Comparison of ENCODE assay signal across 25 mouse cellular contexts in the genomic region with DNA sequence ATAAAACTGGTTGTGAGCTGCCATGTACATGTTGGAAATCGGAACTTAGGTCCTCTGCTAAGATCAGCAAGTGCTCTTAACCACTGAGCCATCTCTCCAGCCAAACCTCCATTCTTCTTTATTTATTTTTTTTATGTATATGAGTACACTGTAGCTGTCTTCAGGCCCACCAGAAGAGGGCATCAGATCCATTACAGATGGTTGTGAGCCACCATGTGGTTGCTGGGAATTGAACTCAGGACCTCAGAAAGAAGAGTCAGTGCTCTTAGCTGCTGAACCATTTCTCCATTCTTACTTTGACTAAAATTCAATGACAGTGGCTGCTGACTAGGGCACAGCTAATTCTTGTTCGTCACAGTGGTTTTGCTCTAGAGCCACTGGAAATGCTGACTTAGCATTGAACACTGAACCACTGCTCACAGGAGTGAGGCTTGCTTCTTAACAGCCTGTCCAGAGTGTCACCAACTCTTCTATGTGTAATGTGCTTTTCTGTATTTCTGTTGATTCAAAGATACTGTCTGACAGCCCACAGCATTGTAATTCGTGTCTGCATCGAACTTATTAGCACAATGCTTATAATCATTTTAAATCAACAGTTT. TPM values are rescaled to one million over a fixed set of nuclear protein-coding genes. Genes with fewer than 3 reads are reported as not detected.
DNase-seq lines count a peak whose midpoint lies in the region; ATAC-seq and TF ChIP-seq lines count a peak whose summit lies in the region.
"Had no signal": no experiment of that assay in that cellular context is flagged by ENCODE, and none has a peak within 500 bp of the region (broad histone marks: within the 10 kb centered on the region; RNA-seq: fewer than 3 reads in every experiment).

No protein-coding gene starts in this region.

- H3K27ac ChIP-seq in forebrain, postnatal 0 days (ENCODE audit: low read depth, low read length) = no peak overlapping the region
- no peak overlapping the region for H3K27ac ChIP-seq in forebrain, embryonic 16.5 days (ENCODE audit: low read length)
- H3K27ac ChIP-seq in layer of hippocampus, adult 2 months = no peak overlapping the region
- H3K27ac ChIP-seq in midbrain, postnatal 0 days (ENCODE audit: low read depth, low read length) = no peak overlapping the region
- H3K27ac ChIP-seq in midbrain, embryonic 10.5 days (replicated peaks) = no peak overlapping the region
- H3K27ac ChIP-seq in stomach, postnatal 0 days (replicated peaks) = no peak overlapping the region
- H3K27ac ChIP-seq: embryonic facial prominence, embryonic 12.5 days; limb, embryonic 13.5 days; midbrain, embryonic 13.5 days had no signal

- peaks cover 89% of the 10 kb centered on the region for H3K36me3 ChIP-seq in forebrain, postnatal 0 days (ENCODE audit: insufficient read depth)
- peaks cover 59% of the 10 kb centered on the region for H3K36me3 ChIP-seq in forebrain, embryonic 16.5 days (ENCODE audit: control insufficient read depth, insufficient read depth)
- H3K36me3 ChIP-seq in midbrain, postnatal 0 days (ENCODE audit: insufficient read depth, low read length) = peaks cover 73% of the 10 kb centered on the region
- H3K36me3 ChIP-seq in midbrain, embryonic 10.5 days = peaks cover 100% of the 10 kb centered on the region
- peaks cover 59% of the 10 kb centered on the region for H3K36me3 ChIP-seq in stomach, postnatal 0 days (ENCODE audit: control insufficient read depth, insufficient read depth, low read length)

- no peak overlapping the region for H3K9ac ChIP-seq in forebrain, postnatal 0 days
- H3K9ac ChIP-seq in forebrain, embryonic 16.5 days (replicated peaks; ENCODE audit: low read depth, low read length) = no peak overlapping the region
- H3K9ac ChIP-seq in midbrain, postnatal 0 days (replicated peaks; ENCODE audit: low read length, poor library complexity, severe bottlenecking) = no peak overlapping the region
- no peak overlapping the region for H3K9ac ChIP-seq in stomach, postnatal 0 days (ENCODE audit: low read length)
- H3K9ac ChIP-seq: embryonic facial prominence, embryonic 12.5 days; heart, embryonic 12.5 days; limb, embryonic 13.5 days; midbrain, embryonic 13.5 days had no signal

- H3K27me3 ChIP-seq in forebrain, postnatal 0 days (ENCODE audit: insufficient read depth, low read length) = no peaks in the 10 kb centered on the region
- no peaks in the 10 kb centered on the region for H3K27me3 ChIP-seq in forebrain, embryonic 16.5 days (replicated peaks; ENCODE audit: control insufficient read depth, insufficient read depth, low read length)
- no peaks in the 10 kb centered on the region for H3K27me3 ChIP-seq in midbrain, postnatal 0 days (ENCODE audit: insufficient read depth, low read length)
- no peaks in the 10 kb centered on the region for H3K27me3 ChIP-seq in midbrain, embryonic 10.5 days (ENCODE audit: low read depth, poor library complexity, severe bottlenecking)
- no peaks in the 10 kb centered on the region for H3K27me3 ChIP-seq in stomach, postnatal 0 days (ENCODE audit: control insufficient read depth, insufficient read depth, low read length)
- H3K27me3 ChIP-seq: embryonic facial prominence, embryonic 12.5 days; heart, embryonic 12.5 days; limb, embryonic 13.5 days; midbrain, embryonic 13.5 days had no signal

- no peak for DNase-seq in forebrain, postnatal 0 days
- DNase-seq in layer of hippocampus, adult 2 months (ENCODE audit: low spot score in 2 of 2) = no peak
- DNase-seq in layer of hippocampus, adult 11-12 months (ENCODE audit: low spot score) = no peak
- DNase-seq in midbrain, postnatal 0 days (ENCODE audit: low spot score) = no peak
- no peak for DNase-seq in midbrain, embryonic 10.5 days (ENCODE audit: low spot score)
- DNase-seq in stomach, postnatal 0 days (ENCODE audit: low spot score) = no peak
- DNase-seq in spleen, adult 18-20 months = no peak
- DNase-seq: adrenal gland, postnatal 36 days; cerebellum, postnatal 10 days; heart, postnatal 10 days; kidney, adult 2 months; kidney, postnatal 14 days; layer of hippocampus, postnatal 36 days; lung, adult 18-20 months; thymus, postnatal 36 days had no signal

- ATAC-seq in forebrain, postnatal 0 days = no peak
- ATAC-seq in forebrain, embryonic 16.5 days = no peak
- no peak for ATAC-seq in midbrain, postnatal 0 days (ENCODE audit: low FRiP score)
- ATAC-seq in stomach, postnatal 0 days (ENCODE audit: low FRiP score, low TSS enrichment) = no peak
- ATAC-seq: midbrain, embryonic 13.5 days had no signal

- TF ChIP-seq CTCF in forebrain, postnatal 0 days (IDR thresholded peaks at IDR 0.05; ENCODE audit: low read depth) = peak; percentile 39
- TF ChIP-seq CTCF in layer of hippocampus, adult 2 months (conservative IDR thresholded peaks at IDR 0.05) = peak; percentile 53
- TF ChIP-seq CTCF in midbrain, postnatal 0 days (IDR thresholded peaks at IDR 0.05) = peak; percentile 29
- peak; percentile 50 for TF ChIP-seq CTCF in stomach, postnatal 0 days (IDR thresholded peaks at IDR 0.05; ENCODE audit: low read depth)

- no peak overlapping the region for H3K4me2 ChIP-seq in forebrain, postnatal 0 days (ENCODE audit: low read depth)
- H3K4me2 ChIP-seq in forebrain, embryonic 16.5 days (ENCODE audit: low read length) = no peak overlapping the region
- no peak overlapping the region for H3K4me2 ChIP-seq in midbrain, postnatal 0 days (ENCODE audit: low read depth, low read length, poor library complexity, severe bottlenecking)
- no peak overlapping the region for H3K4me2 ChIP-seq in stomach, postnatal 0 days (replicated peaks; ENCODE audit: low read depth)
- H3K4me2 ChIP-seq: embryonic facial prominence, embryonic 12.5 days; heart, embryonic 12.5 days; limb, embryonic 13.5 days; midbrain, embryonic 13.5 days had no signal

- 91% methylated on average over 4 of the region's 4 CpGs for WGBS in forebrain, postnatal 0 days
- 91% methylated on average over 4 of the region's 4 CpGs for WGBS in forebrain, embryonic 16.5 days
- WGBS in midbrain, postnatal 0 days = 96% methylated on average over 4 of the region's 4 CpGs
- 90% methylated on average over 4 of the region's 4 CpGs for WGBS in midbrain, embryonic 10.5 days
- WGBS in stomach, postnatal 0 days = 93% methylated on average over 4 of the region's 4 CpGs

- H3K4me3 ChIP-seq in forebrain, postnatal 0 days (ENCODE audit: low read depth, low read length) = no peak overlapping the region
- no peak overlapping the region for H3K4me3 ChIP-seq in forebrain, embryonic 16.5 days (replicated peaks; ENCODE audit: low read length)
- H3K4me3 ChIP-seq in layer of hippocampus, adult 2 months = no peak overlapping the region
- H3K4me3 ChIP-seq in midbrain, postnatal 0 days (ENCODE audit: low read depth, low read length) = no peak overlapping the region
- H3K4me3 ChIP-seq in midbrain, embryonic 10.5 days = no peak overlapping the region
- no peak overlapping the region for H3K4me3 ChIP-seq in stomach, postnatal 0 days (ENCODE audit: low read depth, low read length)
- H3K4me3 ChIP-seq: embryonic facial prominence, embryonic 12.5 days; heart, embryonic 12.5 days; limb, embryonic 13.5 days; midbrain, embryonic 13.5 days had no signal

- no peaks in the 10 kb centered on the region for H3K9me3 ChIP-seq in forebrain, postnatal 0 days (ENCODE audit: low read length)
- H3K9me3 ChIP-seq in forebrain, embryonic 16.5 days (ENCODE audit: control insufficient read depth, low read length) = no peaks in the 10 kb centered on the region
- H3K9me3 ChIP-seq in midbrain, postnatal 0 days (ENCODE audit: low read length) = no peaks in the 10 kb centered on the region
- no peaks in the 10 kb centered on the region for H3K9me3 ChIP-seq in midbrain, embryonic 10.5 days (replicated peaks)
- no peaks in the 10 kb centered on the region for H3K9me3 ChIP-seq in stomach, postnatal 0 days (ENCODE audit: control insufficient read depth, low read length)
- H3K9me3 ChIP-seq: embryonic facial prominence, embryonic 12.5 days; heart, embryonic 12.5 days; limb, embryonic 13.5 days; midbrain, embryonic 13.5 days had no signal

- TF ChIP-seq EP300 in stomach, postnatal 0 days (optimal IDR thresholded peaks at IDR 0.05) = no peak

- no peaks in the 10 kb centered on the region for H3K4me1 ChIP-seq in forebrain, postnatal 0 days (ENCODE audit: insufficient read depth)
- H3K4me1 ChIP-seq in forebrain, embryonic 16.5 days (replicated peaks; ENCODE audit: control insufficient read depth, insufficient read depth, low read length) = no peaks in the 10 kb centered on the region
- no peaks in the 10 kb centered on the region for H3K4me1 ChIP-seq in midbrain, postnatal 0 days (ENCODE audit: insufficient read depth, low read length)
- no peaks in the 10 kb centered on the region for H3K4me1 ChIP-seq in midbrain, embryonic 10.5 days
- no peaks in the 10 kb centered on the region for H3K4me1 ChIP-seq in stomach, postnatal 0 days (replicated peaks; ENCODE audit: control insufficient read depth, insufficient read depth)
- H3K4me1 ChIP-seq: embryonic facial prominence, embryonic 12.5 days; limb, embryonic 13.5 days; midbrain, embryonic 13.5 days had no signal

RNA-seq across cellular contexts. Expression of a gene that starts 17.8 kb away (rescaled TPM):
- not detected in 2 replicates for total RNA-seq in forebrain, postnatal 0 days (2014; rRNA removed)
- polyA plus RNA-seq in forebrain, postnatal 0 days (2015; fragmentation: Nextera tagmentation; extraction: Ambion mirVana) = not detected in 2 replicates
- polyA plus RNA-seq in forebrain, embryonic 16.5 days (2015; fragmentation: Nextera tagmentation; extraction: Ambion mirVana) = 0.20 and 0.23 TPM in 2 replicates
- total RNA-seq in layer of hippocampus, adult 2 months (2021) = not detected
- total RNA-seq in midbrain, postnatal 0 days (2014; rRNA removed) = not detected in 2 replicates
- not detected in 2 replicates for polyA plus RNA-seq in midbrain, postnatal 0 days (2015; fragmentation: Nextera tagmentation; extraction: Ambion mirVana)
- polyA plus RNA-seq in midbrain, embryonic 10.5 days (2016; fragmentation: Nextera tagmentation; extraction: Ambion mirVana) = not detected in 2 replicates
- 0.25 and 0.29 TPM in 2 replicates for polyA plus RNA-seq in stomach, postnatal 0 days (2015; fragmentation: Nextera tagmentation; extraction: Ambion mirVana)
- total RNA-seq: adrenal gland, adult 18-20 months; adrenal gland, postnatal 36 days; gastrocnemius, adult 8-10 months; granulocyte monocyte progenitor cell, adult 5-6 weeks; heart, postnatal 10 days; layer of hippocampus, adult 8-10 months; layer of hippocampus, postnatal 36 days; left cerebral cortex, postnatal 25 days had no signal
- polyA plus RNA-seq: heart, embryonic 12.5 days; midbrain, embryonic 13.5 days had no signal

RNA-seq across cellular contexts. Expression of a gene that starts 30.9 kb away (rescaled TPM):
- 69.0 and 78.2 TPM in 2 replicates for total RNA-seq in forebrain, postnatal 0 days (2014; rRNA removed)
- 62.5 and 72.8 TPM in 2 replicates for polyA plus RNA-seq in forebrain, postnatal 0 days (2015; fragmentation: Nextera tagmentation; extraction: Ambion mirVana)
- 73.6 and 87.9 TPM in 2 replicates for polyA plus RNA-seq in forebrain, embryonic 16.5 days (2015; fragmentation: Nextera tagmentation; extraction: Ambion mirVana)
- total RNA-seq in layer of hippocampus, adult 2 months (2021) = 10 to 100 TPM; 83.3 to 85.7 TPM
- 72.5 and 113 TPM in 2 replicates for total RNA-seq in midbrain, postnatal 0 days (2014; rRNA removed)
- 65.6 and 72.7 TPM in 2 replicates for polyA plus RNA-seq in midbrain, postnatal 0 days (2015; fragmentation: Nextera tagmentation; extraction: Ambion mirVana)
- 91.6 and 97.6 TPM in 2 replicates for polyA plus RNA-seq in midbrain, embryonic 10.5 days (2016; fragmentation: Nextera tagmentation; extraction: Ambion mirVana)
- 25.0 and 27.2 TPM in 2 replicates for polyA plus RNA-seq in stomach, postnatal 0 days (2015; fragmentation: Nextera tagmentation; extraction: Ambion mirVana)

RNA-seq across cellular contexts. Expression of a gene that starts 57.7 kb away (rescaled TPM):
- total RNA-seq in forebrain, postnatal 0 days (2014; rRNA removed) = 5.5 TPM in 2 replicates
- polyA plus RNA-seq in forebrain, postnatal 0 days (2015; fragmentation: Nextera tagmentation; extraction: Ambion mirVana) = 1.0 and 1.8 TPM in 2 replicates
- polyA plus RNA-seq in forebrain, embryonic 16.5 days (2015; fragmentation: Nextera tagmentation; extraction: Ambion mirVana) = 2.7 and 2.9 TPM in 2 replicates
- 1 to 10 TPM; 4.1 to 6.0 TPM for total RNA-seq in layer of hippocampus, adult 2 months (2021)
- 5.3 and 6.1 TPM in 2 replicates for total RNA-seq in midbrain, postnatal 0 days (2014; rRNA removed)
- polyA plus RNA-seq in midbrain, postnatal 0 days (2015; fragmentation: Nextera tagmentation; extraction: Ambion mirVana) = 1.1 and 1.6 TPM in 2 replicates
- polyA plus RNA-seq in midbrain, embryonic 10.5 days (2016; fragmentation: Nextera tagmentation; extraction: Ambion mirVana) = 6.7 and 7.7 TPM in 2 replicates
- 5.7 and 6.7 TPM in 2 replicates for polyA plus RNA-seq in stomach, postnatal 0 days (2015; fragmentation: Nextera tagmentation; extraction: Ambion mirVana)
